Mouse (Mus musculus): ENCODE measurements around the gene Glp1r.
A peak's percentile ranks its signal among the peaks of the same experiment; 100 is the strongest.

Glp1r gene

DNA sequence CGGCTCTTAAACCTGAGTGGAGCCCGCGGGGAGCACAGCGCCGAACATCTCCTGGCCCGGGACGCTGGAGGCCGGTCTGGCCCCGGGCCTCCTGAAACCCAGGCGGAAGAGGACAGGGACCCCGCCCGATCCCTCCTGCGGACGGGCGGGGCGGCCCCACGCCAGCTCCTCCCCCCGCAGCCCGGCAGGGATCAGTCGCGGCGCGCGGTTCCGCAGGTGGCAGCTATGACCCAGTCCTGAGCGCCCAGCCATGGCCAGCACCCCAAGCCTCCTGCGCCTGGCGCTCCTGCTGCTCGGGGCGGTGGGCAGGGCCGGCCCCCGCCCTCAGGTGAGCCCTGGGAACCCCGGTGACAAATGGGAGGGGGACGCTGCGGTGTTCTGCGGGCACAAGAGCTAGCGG, at the start of gene Glp1r:
TSS of gene Glp1r (plus strand) at position 191 of the 400 bp plus-strand sequence.
- DNase-seq (ENCODE audit: low spot score) = no peak

DNA sequence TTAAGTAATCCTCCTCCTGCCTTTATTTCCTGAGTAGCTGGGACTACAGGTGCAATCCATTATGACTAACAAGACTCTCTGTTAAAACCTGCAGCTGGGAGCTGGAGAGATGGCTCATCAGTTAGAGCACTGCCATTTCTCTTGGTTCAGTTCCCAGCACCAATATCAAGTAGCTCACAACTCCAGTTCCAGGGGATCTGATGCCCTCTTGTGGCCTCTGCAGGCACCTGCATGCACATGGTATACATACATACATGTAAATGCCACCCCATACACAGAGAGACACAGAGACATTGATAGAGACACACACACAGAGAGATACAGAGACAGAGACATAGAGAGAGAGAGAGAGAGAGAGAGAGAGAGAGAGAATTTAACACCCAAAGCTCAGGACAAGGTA, 49.3 kb upstream of the Glp1r start:
- no peak for DNase-seq (ENCODE audit: low spot score)

DNA sequence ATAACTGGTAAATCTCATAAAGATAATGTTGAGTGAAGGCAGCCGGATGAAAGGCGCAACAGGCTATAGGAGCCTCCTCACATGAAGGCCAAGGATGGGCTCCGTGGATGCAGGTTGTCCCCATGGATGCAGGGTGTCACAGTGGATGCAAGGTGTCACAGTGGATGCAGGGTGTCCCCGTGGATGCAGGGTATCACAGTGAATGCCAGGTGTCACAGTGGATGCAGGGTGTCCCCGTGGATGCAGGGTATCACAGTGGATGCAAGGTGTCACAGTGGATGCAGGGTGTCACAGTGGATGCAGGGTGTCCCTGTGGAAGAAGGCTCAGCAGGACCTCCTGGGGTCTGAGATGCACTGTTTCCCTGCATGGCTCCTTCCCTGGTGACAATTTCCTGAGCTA, 44.3 kb upstream of the Glp1r start:
- no peak for DNase-seq (ENCODE audit: low spot score)

- DNase-seq (ENCODE audit: low spot score) = no peak
Measured at GRCm38 (mm10) chr17:30858586-30859259, 42.9 kb upstream of the Glp1r start.

DNA sequence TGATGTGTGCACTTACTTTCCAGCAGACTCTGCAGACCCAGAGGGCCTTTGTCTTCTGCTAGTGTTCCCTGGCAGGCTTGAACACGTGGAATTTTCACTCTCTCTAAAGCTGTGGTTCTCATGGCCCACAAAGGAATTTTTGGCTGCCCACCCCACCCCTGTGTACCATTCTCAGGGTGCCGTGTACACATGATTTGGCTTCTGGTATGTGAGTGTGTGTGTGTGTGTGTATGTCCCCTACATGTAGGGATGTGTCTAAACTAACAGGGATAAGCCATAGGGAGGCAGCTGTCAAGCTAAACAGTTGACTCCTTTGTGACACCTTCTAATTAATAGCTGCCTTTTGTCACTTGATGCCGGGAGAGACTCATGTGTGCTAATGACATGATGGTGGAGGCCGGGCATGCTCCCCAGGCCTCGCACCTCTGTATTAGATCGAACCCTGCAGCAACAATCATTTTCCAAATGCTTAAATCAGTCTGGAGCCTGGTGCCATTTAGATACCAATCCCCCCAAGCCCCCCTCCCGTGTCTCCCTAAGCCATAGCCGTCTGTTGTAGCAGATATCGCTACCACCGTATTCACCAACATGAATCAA, 41.5 kb upstream of the Glp1r start:
- no peak for DNase-seq (ENCODE audit: low spot score)

- no peak for DNase-seq (ENCODE audit: low spot score)
Measured at GRCm38 (mm10) chr17:30860606-30861005, 41.0 kb upstream of the Glp1r start.

- DNase-seq (ENCODE audit: low spot score) = no peak
Measured at GRCm38 (mm10) chr17:30866281-30866680, 35.3 kb upstream of the Glp1r start.

GRCm38 (mm10) chr17:30866966-30867365, 34.7 kb upstream of the Glp1r start:
- DNase-seq (ENCODE audit: low spot score) = no peak

- no peak for DNase-seq (ENCODE audit: low spot score)
Measured at GRCm38 (mm10) chr17:30871040-30871439, 30.6 kb upstream of the Glp1r start.

DNA sequence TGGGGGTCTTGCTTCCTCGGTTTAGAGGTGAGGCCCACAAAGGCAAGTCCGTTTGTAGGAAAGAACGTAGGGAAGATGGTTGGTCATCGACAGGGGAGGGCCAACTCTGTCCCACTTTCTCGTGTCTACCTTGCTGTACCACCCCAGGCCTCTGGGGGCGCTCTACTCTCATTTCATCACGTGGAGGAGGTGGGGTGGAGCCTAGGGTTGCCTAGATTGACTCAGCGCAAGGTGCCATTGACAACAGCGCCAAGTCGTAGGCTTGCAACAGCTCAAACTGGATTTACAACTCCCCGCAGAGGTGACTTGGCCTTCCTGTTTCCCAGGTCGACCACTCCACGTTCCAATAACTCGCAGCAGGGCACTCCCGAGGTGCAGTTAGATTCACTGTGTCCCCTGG, 27.3 kb upstream of the Glp1r start:
- no peak for DNase-seq (ENCODE audit: low spot score)

DNA sequence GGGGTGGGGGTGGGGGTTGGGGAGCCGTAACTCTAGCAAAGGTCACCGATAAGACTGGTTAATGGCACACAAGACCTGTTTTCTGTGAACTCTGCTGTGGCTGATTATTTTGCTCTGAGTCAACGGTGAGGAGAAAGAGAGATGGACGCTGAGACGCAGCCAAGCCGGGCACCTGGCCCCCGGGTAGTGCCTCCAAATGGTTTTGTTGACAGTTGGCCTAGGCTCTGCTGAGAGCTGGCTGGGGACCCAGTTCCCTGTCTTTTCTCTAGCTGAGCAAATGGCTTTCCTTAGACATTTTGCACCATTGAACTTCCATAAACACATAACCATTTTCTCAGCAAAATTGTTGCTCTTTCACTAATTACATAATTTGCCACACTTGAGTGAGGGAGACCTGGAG, 24.2 kb upstream of the Glp1r start:
- no peak for DNase-seq (ENCODE audit: low spot score)

GRCm38 (mm10) chr17:30878626-30879025, 23.0 kb upstream of the Glp1r start:
- DNase-seq (ENCODE audit: low spot score) = no peak

DNA sequence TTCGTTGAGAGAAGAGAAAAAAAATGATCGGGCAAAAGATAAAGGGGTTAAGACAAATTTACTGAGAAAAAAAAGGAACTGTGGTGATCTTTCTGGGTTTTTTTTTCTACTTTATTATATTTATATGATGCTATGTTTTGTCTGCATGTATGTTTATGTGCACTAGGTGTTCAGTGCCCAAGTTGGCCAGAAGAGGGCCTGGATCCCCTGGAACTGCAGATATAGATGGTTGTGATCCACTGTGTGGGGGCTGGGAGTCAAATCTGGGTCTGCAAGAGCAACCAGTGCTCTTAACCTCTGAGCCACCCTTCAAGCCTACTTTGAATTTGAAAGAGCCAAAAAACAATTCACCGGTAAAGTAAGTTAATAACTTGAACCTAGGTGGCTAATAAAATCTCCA, 21.2 kb upstream of the Glp1r start:
- DNase-seq (ENCODE audit: low spot score) = no peak

GRCm38 (mm10) chr17:30881001-30881400, 20.6 kb upstream of the Glp1r start:
- no peak for DNase-seq (ENCODE audit: low spot score)

- no peak for DNase-seq (ENCODE audit: low spot score)
Measured at GRCm38 (mm10) chr17:30882206-30882605, 19.4 kb upstream of the Glp1r start.

DNA sequence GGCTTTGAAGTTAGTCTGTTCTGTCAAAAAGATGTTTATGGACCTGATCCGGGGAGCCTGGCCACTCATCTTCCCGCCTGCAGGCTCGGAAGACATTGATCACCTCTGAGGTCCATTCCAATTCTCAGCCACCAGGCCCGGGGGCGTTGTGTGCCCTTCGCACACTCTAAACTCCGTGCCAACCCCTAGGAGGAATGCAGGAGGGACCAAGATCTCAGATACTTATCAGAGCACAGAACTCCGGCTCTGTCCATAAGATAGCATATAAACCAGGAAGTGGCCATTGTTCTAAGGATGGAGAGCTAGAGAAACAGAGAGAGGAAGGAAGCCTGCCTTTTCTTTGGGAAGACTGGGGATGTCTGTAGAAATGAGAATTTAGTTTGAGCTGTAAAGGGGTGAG, 18.1 kb upstream of the Glp1r start:
- no peak for DNase-seq (ENCODE audit: low spot score)

- DNase-seq (ENCODE audit: low spot score) = no peak
Measured at GRCm38 (mm10) chr17:30892086-30892485, 9.5 kb upstream of the Glp1r start.

DNA sequence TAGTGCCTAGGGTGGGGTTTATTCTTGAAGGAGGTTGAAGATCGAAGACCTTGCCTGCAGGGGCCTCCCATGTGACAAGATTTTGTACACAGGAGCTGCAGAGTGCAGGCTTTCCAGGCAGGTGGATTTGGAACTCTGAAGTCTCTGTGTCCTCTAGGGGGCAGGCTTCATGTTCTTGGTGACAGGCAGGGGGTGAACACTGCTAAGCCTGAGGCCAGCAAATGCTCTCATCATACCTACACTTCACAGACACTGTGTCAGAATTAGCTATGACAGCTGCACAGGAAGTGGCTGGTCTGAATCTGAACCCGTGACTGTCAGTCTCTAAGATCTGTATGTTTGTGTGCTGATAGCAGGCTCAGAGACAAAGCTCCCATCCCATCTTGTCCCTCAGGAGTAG, 8.9 kb upstream of the Glp1r start:
- DNase-seq (ENCODE audit: low spot score) = no peak

DNA sequence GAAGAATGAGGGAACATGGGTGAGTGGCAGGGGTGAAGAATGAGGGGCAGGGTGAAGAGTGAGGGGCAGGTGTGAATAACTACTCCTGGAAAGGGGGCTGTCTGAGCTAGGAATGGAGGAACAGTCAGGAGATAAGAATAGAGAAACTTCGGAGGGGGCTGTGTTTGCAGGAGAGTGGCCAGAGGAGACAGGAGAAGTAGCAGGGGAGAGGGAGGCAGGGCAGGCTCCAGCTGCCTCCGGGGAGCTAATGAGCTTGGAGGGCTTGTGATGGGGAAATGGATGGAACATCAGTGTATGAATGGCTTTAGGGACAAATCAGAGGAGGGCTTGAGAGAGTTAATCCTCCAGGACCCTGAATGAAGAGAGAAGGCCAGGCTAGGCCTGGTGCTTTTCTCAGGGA, 4.5 kb upstream of the Glp1r start:
- no peak for DNase-seq (ENCODE audit: low spot score)

DNA sequence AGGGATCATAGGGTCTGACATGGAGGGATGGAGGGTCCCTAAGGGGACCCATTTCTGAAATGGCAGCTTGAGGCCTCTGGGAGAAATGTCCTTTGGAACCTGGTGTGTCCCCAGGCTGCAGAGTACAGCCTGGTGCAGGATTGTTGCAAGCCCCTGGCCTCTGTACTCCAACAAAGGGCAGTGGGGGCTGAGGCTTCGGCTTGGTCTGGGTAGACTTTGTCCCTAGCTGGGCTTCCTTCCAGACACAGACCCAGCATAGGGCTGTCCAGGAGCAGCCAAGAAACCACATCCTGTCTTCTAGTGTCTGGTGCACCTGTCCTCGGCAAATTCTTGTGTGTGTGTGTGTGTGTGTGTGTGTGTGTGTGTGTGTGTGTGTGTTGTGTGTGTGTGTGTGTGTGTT, 2.5 kb downstream of the Glp1r start:
- DNase-seq (ENCODE audit: low spot score) = no peak

GRCm38 (mm10) chr17:30907577-30907976, 6.0 kb downstream of the Glp1r start:
- DNase-seq (ENCODE audit: low spot score) = no peak

DNA sequence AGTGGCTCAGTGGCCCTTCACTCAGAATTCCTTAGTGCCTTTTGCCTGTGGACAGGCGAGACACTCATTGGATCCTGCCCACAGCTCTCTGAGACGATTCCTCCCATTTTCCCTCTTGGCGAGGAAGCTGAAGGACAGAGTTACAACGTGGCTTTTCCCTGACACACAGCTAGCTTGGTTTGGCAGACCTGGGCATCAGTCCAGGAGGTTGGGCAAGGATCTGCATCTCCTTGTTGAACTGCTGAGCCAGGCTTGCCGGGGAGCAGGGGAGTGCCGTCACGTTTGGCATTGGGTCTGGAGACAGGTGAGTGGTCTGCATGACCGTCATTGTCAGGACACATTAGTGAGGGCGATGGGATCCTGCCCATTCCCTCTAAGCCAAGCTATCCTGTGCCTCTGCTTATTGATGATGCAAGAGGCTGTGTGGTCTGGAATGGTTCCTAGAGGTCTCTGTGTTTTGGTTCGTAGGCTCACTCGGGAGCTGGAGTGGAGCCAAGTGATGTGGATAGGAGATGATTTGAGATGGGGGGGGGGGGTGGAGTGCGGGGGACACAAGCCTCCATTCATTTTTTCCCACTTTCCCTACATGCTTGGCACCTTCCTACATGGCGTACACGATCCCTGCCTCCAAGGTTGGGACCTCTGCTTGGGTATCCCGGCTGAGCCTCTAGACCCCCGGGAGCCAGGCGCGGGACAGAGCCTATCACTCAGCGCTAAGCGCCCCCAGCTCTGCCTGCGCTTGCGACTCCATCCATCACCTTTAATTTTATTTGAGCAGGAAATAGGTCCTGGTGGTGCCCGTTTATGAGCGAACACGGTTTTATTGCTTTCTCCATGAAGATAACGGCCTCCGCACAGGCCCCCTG, 9.5 kb downstream of the Glp1r start:
- DNase-seq (ENCODE audit: low spot score) = peak; percentile 44

DNA sequence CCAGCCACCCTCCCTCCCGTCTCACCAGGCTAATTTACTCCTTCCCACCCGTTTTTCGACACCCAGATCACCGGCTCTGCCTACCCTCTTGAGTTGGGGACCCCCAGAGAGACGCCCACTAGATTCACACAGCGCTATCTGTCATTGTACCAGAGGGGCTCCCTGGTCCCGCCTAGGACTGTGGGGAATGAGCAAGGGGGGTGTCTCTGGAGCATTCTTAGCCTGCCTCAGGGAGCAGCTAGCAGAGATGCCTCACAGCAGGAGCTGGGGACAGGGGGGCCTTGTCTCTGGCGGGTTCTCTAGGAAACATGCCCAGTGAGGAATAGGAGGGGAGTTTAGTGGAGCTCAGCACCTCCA, 10.1 kb downstream of the Glp1r start:
- DNase-seq (ENCODE audit: low spot score) = no peak

Measured in urinary bladder, postnatal 14 days (tissue).